Mouse (Mus musculus) c-Kit-positive CD71-positive TER-119-positive erythroid progenitor cells, embryonic 14.5 days (primary cell): ENCODE measurements around the gene Serinc4.
"Not testable (repeated sequence)": the region's sequence is repeated elsewhere in the genome, so short reads cannot be mapped to it uniquely, and the experiment has no call there.

Experiments used
- DNase-seq: peaks from one replicate; pipeline ENCODE4 v3.0.0-alpha.2; 2013; ENCODE audit warnings: low spot score

The Serinc4 gene

GRCm38 (mm10) chr2:121456692-121457642, at the start of gene Serinc4:
Serinc4 (minus strand) TSS chr2:121456781.
- DNase-seq: peak; percentile 88

- DNase-seq: not testable (repeated sequence)
These were observed 45.0 kb upstream of the Serinc4 start for GRCm38 (mm10) chr2:121501550-121501949.

GRCm38 (mm10) chr2:121484403-121484802, 27.8 kb upstream of the Serinc4 start:
- not testable (repeated sequence) for DNase-seq

- DNase-seq: no peak
These were observed 27.0 kb upstream of the Serinc4 start for GRCm38 (mm10) chr2:121483576-121483975.

- not testable (repeated sequence) for DNase-seq
These were observed 24.3 kb upstream of the Serinc4 start for GRCm38 (mm10) chr2:121480916-121481315.

GRCm38 (mm10) chr2:121480498-121480897, 23.9 kb upstream of the Serinc4 start:
- DNase-seq: peak; percentile 33

GRCm38 (mm10) chr2:121477491-121478266, 21.1 kb upstream of the Serinc4 start:
- DNase-seq: no peak

- not testable (repeated sequence) for DNase-seq
These were observed 18.7 kb upstream of the Serinc4 start for GRCm38 (mm10) chr2:121475306-121475705.

GRCm38 (mm10) chr2:121474180-121474535, 17.6 kb upstream of the Serinc4 start:
- no peak for DNase-seq

- peak; percentile 85 for DNase-seq
These were observed 17.0 kb upstream of the Serinc4 start, which contains the start of gene Mfap1b for GRCm38 (mm10) chr2:121473301-121474179. Mfap1b (minus strand) TSS chr2:121474067.

GRCm38 (mm10) chr2:121472783-121473182, 16.2 kb upstream of the Serinc4 start:
- DNase-seq: not testable (repeated sequence)

GRCm38 (mm10) chr2:121468982-121469381, 12.4 kb upstream of the Serinc4 start:
- DNase-seq: not testable (repeated sequence)

- no peak for DNase-seq
These were observed 3.5 kb upstream of the Serinc4 start for GRCm38 (mm10) chr2:121460071-121460470.

- DNase-seq: no peak
These were observed 1.0 kb downstream of the Serinc4 start for GRCm38 (mm10) chr2:121455534-121455933.

- no peak for DNase-seq
These were observed 2.7 kb downstream of the Serinc4 start for GRCm38 (mm10) chr2:121453917-121454316.

GRCm38 (mm10) chr2:121452990-121453389, 3.6 kb downstream of the Serinc4 start, which contains the start of gene Hypk:
Hypk (plus strand) TSS chr2:121453290.
- DNase-seq: no peak

GRCm38 (mm10) chr2:121452361-121452760, 4.2 kb downstream of the Serinc4 start:
- no peak for DNase-seq

GRCm38 (mm10) chr2:121450093-121450492, 6.5 kb downstream of the Serinc4 start:
- DNase-seq: no peak

- no peak for DNase-seq
These were observed 7.0 kb downstream of the Serinc4 start for GRCm38 (mm10) chr2:121449545-121450011.

GRCm38 (mm10) chr2:121448739-121449535, 7.6 kb downstream of the Serinc4 start, which contains the start of gene Serf2:
Serf2 (plus strand) TSS chr2:121449195.
- DNase-seq: peak; percentile 97
